Mouse (Mus musculus): ENCODE results near the gene Odf3. TPM values are rescaled to one million over a fixed set of nuclear protein-coding genes. Genes with fewer than 3 reads are reported as not detected.

The Odf3 gene
- not detected in 2 replicates for polyA plus RNA-seq (2012; ENCODE audit: low replicate concordance)

DNA sequence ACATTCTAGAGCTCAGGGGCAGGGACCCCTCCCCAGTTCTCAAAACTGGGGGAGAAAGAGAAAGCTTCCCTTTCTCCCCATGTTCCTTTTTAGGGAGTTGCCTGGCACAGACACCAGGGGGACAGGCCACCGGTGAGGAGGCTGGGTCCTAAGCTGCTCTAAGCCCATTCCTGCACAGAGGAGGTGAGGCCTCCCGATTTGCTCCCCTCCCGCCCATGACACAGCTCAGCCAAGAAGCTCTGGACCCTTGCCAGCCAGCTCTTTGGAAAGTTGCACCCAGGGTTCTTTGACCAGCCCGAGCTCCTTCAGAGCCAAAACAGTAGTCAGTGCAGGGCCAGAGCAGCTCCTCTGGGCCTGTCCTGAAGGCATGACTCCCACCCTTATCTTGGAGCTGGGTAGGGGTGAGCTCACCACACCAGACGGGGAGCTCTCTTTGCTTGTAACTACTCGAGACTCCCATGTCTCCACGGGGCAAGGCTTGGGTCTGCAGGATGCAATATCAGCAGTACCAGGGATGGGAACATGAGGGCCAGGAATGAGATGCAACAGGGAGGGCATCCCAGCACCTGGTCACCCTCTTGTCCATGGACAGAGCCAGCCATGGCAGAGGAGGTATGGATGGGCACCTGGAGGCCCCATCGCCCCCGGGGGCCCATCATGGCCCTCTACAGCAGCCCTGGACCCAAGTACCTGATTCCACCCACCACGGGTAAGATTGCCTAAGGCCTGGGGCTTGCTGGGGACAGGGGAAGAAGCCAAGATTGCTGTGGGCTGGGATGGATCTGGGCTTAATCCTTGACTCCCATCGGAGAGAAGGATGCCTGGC, at the start of gene Odf3:
TSS of gene Odf3 (plus strand) at position 51 of the 826 bp plus-strand sequence.

DNA sequence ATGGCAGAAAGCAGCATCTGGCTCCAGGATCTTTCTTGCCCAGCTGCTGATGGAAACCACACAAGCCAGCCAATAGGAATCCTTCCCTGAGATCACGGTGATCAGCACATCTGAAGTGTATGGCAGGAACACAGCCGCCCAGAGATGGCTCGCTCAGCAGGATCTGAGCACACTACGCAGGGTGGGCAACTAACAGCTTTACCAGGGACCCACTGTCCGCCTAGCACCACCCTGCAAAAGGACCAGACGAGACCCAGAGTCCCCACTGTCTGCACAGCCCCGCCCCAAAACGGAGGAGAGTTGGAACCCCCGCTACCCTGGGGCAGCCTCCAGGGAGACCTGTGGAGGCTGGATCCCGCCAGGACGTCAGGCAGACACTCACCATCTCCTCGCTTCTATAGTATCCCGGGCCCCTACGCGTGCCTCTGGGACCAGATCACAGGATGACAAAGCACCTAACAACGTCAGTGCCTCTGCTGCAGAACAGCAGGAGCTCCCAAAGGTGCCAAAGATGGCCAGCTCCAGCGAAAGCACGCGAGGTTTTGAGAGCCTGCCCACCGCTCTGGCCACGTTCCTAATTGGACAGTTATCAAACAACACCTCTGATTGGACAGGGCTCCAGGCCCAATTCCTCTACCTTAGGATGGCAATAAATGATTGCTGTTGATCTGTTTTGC, 25.8 kb upstream of the Odf3 start, which contains the start of gene Zfp941:
TSS of gene Zfp941 (minus strand) at position 526 of the 677 bp plus-strand sequence.

GRCm38 (mm10) chr7:140834968-140835757, 12.4 kb upstream of the Odf3 start, which contains the start of gene Urah:
Gene Urah (plus strand): TSS chr7:140835018.

DNA sequence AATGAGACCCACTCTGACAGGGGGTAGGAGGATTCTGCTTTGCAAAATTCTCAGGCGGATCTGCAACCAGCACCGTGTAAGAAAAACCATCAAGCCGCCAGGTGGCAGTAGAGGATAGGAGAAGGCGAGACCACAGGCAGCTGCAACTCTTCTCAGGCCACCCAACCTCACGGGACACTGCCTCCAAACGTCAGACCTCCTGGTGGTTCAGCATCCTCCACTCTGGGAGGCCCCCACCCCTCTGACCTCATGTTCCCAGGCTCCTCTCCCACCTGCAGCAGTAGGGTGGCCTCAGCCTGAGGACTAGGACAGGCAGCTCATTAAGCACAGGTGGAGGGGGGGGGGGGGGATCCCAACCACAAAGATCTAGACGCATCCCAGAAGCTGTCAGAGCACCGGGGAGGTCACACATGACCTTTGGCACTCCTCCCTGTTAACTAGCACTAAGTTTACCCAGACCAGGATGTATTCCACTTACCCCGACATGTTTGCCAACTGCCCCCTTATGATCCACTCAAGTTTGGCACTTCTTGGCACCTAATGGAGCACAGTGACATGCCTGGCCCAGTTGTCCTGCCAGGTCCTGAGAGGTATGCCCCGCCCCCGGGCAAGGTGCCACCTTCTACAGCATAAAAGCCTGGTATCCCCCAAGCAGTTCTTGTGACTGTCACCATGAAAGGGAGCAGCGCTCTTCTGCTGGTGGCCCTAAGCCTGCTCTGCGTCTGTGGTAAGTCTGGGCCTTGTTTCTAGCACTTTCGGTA, 2.5 kb upstream of the Odf3 start, which contains the start of gene Scgb1c1:
TSS of gene Scgb1c1 (plus strand) at position 643 of the 761 bp plus-strand sequence.

DNA sequence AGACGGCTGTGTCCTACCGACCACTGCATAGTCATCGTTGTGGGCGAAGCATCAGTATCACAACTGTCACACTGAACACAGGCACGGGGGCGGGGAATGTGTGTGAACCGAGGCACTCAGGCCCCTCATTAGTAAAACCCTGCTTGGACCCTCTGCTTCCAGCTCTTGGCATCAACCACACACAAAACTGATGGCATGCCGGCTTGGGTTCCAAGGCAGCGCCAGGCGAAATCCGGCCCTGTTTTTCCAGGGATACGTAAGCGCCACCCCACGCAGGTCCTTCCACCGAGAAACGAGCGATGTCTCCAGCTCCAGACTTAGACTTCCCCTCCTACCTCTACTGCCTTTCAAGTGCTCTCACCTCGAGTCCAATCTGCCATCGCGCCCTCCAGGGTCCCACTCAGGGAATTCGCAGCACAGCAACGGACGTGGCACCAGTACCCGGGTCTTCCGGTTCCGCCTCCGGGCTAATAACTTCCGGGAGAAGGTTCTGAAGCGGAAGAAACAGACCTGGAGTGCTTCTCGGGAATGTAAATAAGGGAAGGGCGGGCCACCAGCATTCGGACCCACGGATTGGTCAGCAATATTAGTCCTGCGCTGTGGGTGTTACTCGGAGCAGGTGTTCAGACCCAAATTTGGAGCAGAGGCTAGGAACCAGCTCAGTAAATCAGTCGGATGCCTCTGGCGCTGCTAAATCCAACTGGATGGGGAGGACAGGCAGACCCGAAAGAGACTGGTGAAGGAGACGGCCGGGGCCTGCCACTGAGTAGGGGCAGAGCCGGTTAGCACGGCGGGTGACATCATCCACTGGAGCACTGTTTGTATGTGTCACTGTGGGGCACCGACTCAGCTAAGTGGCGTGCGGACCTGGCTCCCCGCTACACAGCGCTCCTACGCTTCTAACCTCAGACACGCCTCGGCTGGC, 8.5 kb downstream of the Odf3 start, which contains the start of gene Gm45785:
TSS of gene Gm45785 (minus strand) at position 472 of the 925 bp plus-strand sequence.

GRCm38 (mm10) chr7:140856785-140857549, 9.4 kb downstream of the Odf3 start, which contains the start of gene Ric8a:
Gene Ric8a (plus strand): TSS chr7:140856957.

DNA sequence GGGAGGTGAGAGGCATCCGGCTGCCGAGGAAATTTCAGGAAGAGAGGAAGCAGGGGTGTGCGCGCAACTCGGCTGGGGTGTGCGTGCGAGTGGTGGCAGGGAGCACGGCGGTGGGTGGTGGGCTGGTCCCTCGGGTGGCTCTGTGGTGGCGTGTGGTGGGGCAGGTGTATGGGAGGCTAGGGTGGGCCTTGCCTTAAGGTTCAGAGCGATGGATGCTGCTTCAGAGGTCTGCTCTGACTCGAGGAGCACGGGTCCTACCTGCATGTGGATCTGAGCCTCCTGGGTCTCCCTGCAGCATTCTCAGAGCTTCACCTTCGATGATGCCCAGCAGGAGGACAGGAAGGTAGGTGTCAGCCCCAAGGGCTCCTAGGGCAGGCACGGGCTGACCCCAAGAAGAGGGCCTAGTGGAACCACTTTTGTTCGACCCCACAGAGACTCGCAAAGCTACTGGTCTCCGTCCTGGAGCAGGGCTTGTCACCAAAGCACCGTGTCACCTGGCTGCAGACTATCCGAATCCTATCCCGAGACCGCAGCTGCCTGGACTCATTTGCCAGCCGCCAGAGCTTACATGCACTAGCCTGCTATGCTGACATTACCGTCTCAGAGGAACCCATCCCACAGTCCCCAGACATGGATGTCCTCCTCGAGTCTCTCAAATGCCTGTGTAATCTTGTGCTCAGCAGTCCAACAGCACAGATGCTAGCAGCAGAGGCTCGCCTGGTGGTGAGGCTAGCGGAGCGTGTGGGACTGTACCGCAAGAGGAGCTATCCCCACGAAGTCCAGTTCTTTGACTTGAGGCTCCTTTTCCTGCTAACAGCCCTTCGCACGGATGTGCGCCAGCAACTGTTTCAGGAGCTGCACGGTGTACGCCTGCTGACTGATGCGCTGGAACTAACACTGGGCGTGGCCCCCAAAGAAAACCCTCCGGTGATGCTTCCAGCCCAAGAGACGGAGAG, 10.2 kb downstream of the Odf3 start, which contains the start of gene Bet1l:
TSS of gene Bet1l (minus strand) at position 28 of the 956 bp plus-strand sequence.

DNA sequence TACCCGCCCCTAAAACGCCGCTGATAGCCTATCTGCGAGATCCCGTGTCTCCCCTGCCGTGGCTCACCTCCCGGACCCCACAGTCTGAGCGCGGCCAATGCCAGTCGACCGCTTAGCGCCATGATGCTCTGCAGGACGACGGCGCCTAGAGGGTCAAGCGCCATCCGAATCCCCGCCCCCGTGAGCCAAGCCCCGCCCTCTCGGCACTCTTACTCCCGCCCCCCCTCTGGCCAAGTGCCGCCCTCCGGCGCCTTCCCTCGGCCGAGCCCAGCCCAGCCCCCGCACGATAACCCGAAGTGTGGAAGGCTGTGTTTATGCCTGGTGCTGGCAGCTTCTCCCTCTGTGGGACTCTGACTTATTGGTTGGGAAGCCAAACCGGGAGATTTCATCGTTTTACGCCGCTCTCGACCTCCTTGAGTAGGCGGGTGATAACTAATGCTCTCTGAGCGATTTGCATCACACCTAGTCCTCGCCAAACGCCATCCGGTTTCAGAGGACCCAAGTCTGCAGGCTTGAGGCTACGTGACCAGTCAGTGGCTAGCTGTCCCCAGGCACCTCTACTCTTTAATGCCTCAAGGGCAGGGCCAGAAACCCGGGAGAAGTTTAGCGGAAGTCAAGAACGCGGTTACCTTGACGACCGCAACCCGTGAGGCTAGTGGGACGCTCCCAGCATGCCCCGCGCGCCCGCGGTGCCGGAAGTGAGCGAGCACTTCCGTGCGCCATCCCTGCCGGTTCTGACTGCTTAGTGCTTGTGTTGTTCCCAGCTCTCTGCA, 34.3 kb downstream of the Odf3 start, which contains the start of the genes Psmd13 and Sirt3:
TSS of gene Psmd13 (plus strand) at position 273 of the 773 bp plus-strand sequence.
TSS of gene Sirt3 (minus strand) at position 614 of the 773 bp plus-strand sequence.

DNA sequence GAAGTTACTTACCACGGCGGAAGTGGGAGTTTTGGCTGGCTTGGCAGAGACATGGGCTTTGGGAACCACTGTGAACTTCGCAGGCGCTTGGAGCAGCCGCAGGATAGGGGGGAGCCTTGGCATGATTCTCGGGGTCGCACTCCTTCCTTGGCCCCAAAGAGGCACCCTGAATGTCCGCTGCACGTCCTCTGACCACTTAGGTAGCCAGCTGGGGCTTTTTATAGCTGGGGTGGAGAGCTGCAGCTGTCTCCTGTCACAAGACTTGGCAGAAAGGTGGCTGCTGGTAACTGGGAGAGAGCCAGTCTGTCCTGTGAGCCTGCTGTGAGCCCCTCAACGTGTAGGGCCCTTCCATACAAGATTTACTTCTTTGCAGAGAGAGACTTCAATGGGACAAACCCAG, 52.6 kb downstream of the Odf3 start, which contains the start of gene Cox8b:
TSS of gene Cox8b (minus strand) at position 227 of the 400 bp plus-strand sequence.

Other genes starting within 250 kb of the Odf3 start
- not detected in 2 replicates for gene Olfr46, start 246.5 kb upstream of the Odf3 start, polyA plus RNA-seq (2012; ENCODE audit: low replicate concordance)
- not detected in 2 replicates for gene Olfr61, start 218.8 kb upstream of the Odf3 start, polyA plus RNA-seq (2012; ENCODE audit: low replicate concordance)
- gene Olfr53, start 201.4 kb upstream of the Odf3 start, polyA plus RNA-seq (2012; ENCODE audit: low replicate concordance), result not detected in 2 replicates
- gene Olfr539, start 187.9 kb upstream of the Odf3 start, polyA plus RNA-seq (2012; ENCODE audit: low replicate concordance), result 0.01 TPM in 1 of 2 replicates, not detected in the other
- gene Olfr45, start 165.9 kb upstream of the Odf3 start, polyA plus RNA-seq (2012; ENCODE audit: low replicate concordance), result not detected in 2 replicates
- not detected in 2 replicates for gene Olfr541, start 150.5 kb upstream of the Odf3 start, polyA plus RNA-seq (2012; ENCODE audit: low replicate concordance)
- not detected in 2 replicates for gene Cyp2e1, start 84.1 kb upstream of the Odf3 start, polyA plus RNA-seq (2012; ENCODE audit: low replicate concordance)
- gene Syce1, start 60.0 kb upstream of the Odf3 start, polyA plus RNA-seq (2012; ENCODE audit: low replicate concordance), result 0.18 TPM in 1 of 2 replicates, not detected in the other
- not detected in 2 replicates for gene Zfp941, start 25.6 kb upstream of the Odf3 start, polyA plus RNA-seq (2012; ENCODE audit: low replicate concordance)
- not detected in 2 replicates for gene Urah, start 12.8 kb upstream of the Odf3 start, polyA plus RNA-seq (2012; ENCODE audit: low replicate concordance)
- gene Scgb1c1, start 2.3 kb upstream of the Odf3 start, polyA plus RNA-seq (2012; ENCODE audit: low replicate concordance), result not detected in 2 replicates
- gene Gm45785, start 8.5 kb downstream of the Odf3 start, polyA plus RNA-seq (2012; ENCODE audit: low replicate concordance), result not detected in 2 replicates
- gene Ric8a, start 9.2 kb downstream of the Odf3 start, polyA plus RNA-seq (2012; ENCODE audit: low replicate concordance), result 84.4 and 159 TPM in 2 replicates
- gene Bet1l, start 9.8 kb downstream of the Odf3 start, polyA plus RNA-seq (2012; ENCODE audit: low replicate concordance), result 5.3 and 13.3 TPM in 2 replicates
- 14.0 and 45.3 TPM in 2 replicates for gene Psmd13, start 34.2 kb downstream of the Odf3 start, polyA plus RNA-seq (2012; ENCODE audit: low replicate concordance)
- 25.2 and 43.6 TPM in 2 replicates for gene Sirt3, start 34.5 kb downstream of the Odf3 start, polyA plus RNA-seq (2012; ENCODE audit: low replicate concordance)
- gene Cox8b, start 52.6 kb downstream of the Odf3 start, polyA plus RNA-seq (2012; ENCODE audit: low replicate concordance), result not detected in 2 replicates
- 0.27 TPM in 1 of 2 replicates, not detected in the other for gene Nlrp6, start 73.1 kb downstream of the Odf3 start, polyA plus RNA-seq (2012; ENCODE audit: low replicate concordance)
- 14.9 and 15.1 TPM in 2 replicates for gene Pgghg, start 93.6 kb downstream of the Odf3 start, polyA plus RNA-seq (2012; ENCODE audit: low replicate concordance)
- not detected in 2 replicates for gene Ifitm5, start 102.5 kb downstream of the Odf3 start, polyA plus RNA-seq (2012; ENCODE audit: low replicate concordance)
- gene Gm45717, start 108.1 kb downstream of the Odf3 start, polyA plus RNA-seq (2012; ENCODE audit: low replicate concordance), result not detected in 2 replicates
- gene Ifitm2, start 108.2 kb downstream of the Odf3 start, polyA plus RNA-seq (2012; ENCODE audit: low replicate concordance), result 17.6 and 125 TPM in 2 replicates
- 8.5 TPM in 2 replicates for gene Ifitm1, start 119.4 kb downstream of the Odf3 start, polyA plus RNA-seq (2012; ENCODE audit: low replicate concordance)
- gene Ifitm3, start 163.0 kb downstream of the Odf3 start, polyA plus RNA-seq (2012; ENCODE audit: low replicate concordance), result 25.7 and 51.0 TPM in 2 replicates
- 4.0 and 4.9 TPM in 2 replicates for gene Ifitm6, start 170.1 kb downstream of the Odf3 start, polyA plus RNA-seq (2012; ENCODE audit: low replicate concordance)
- gene Gm17387, start 181.3 kb downstream of the Odf3 start, polyA plus RNA-seq (2012; ENCODE audit: low replicate concordance), result not detected in 2 replicates
- 3.7 and 11.5 TPM in 2 replicates for gene B4galnt4, start 213.3 kb downstream of the Odf3 start, polyA plus RNA-seq (2012; ENCODE audit: low replicate concordance)
- 30.0 and 50.9 TPM in 2 replicates for gene Pkp3, start 230.4 kb downstream of the Odf3 start, polyA plus RNA-seq (2012; ENCODE audit: low replicate concordance)